Mouse (Mus musculus): ENCODE results near the gene Pygo2. TPM values are rescaled to one million over a fixed set of nuclear protein-coding genes. Genes with fewer than 3 reads are reported as not detected.

Gene Pygo2
- polyA plus RNA-seq, 1 experiment = 87.5 TPM

DNA sequence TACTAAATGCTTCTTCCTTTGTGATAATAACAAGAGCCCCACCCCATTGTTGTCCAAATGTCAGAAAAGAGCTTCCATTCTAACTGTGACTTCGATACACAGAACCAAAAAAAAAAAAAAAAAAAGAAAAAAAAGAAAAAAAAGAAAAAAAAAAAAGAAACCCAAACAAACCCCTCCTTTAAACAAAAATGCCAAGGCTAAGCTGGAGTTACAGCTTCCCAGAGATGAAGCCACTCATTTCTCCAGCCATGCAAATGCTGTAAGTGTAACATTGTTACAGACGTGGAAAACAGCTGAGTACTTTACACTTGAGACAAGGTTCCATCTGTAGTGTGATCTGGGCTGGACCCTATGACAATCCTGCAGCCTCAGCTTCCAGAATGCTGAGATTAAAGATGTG is 12.9 kb upstream of the Pygo2 start:
- no peak for TF ChIP-seq POLR2A (IDR thresholded peaks at IDR 0.05; ENCODE audit: low read depth, low read length)
- no peak for TF ChIP-seq CTCF (IDR thresholded peaks at IDR 0.05; ENCODE audit: extremely low read depth, insufficient read length, insufficient replicate concordance, low read depth, low read length)
- H3K4me1 ChIP-seq (ENCODE audit: control insufficient read depth, insufficient read depth, insufficient read length, low read length) = peaks cover 4% of the 10 kb centered on the region

DNA sequence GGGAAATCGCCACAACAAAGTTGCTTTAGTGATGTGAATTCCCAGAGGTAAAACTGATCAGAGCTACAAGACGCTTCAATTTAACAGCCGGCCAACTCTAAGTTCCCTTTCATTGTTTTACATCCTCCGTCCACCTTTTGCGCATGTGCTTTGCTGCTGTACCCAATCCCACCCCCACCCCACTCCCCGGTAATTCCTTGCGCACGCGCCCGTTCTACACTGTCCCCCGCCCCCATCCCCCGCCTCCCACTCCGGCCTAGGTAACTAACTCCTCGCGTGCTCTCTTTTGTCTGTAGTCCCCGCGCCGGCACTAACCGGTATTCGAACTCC is 12.2 kb upstream of the Pygo2 start:
- no peak for TF ChIP-seq CTCF (IDR thresholded peaks at IDR 0.05; ENCODE audit: extremely low read depth, insufficient read length, insufficient replicate concordance, low read depth, low read length)
- TF ChIP-seq POLR2A (IDR thresholded peaks at IDR 0.05; ENCODE audit: low read depth, low read length) = no peak
- peak overlapping the region; percentile 71 for H3K4me3 ChIP-seq (ENCODE audit: low read depth, low read length)
- peaks cover 4% of the 10 kb centered on the region for H3K4me1 ChIP-seq (ENCODE audit: control insufficient read depth, insufficient read depth, insufficient read length, low read length)
- WGBS = under 1% methylated on average over 20 of the region's 20 CpGs
- H3K27me3 ChIP-seq (ENCODE audit: control insufficient read depth, insufficient read depth, low read length) = no peaks in the 10 kb centered on the region
- H3K27ac ChIP-seq (ENCODE audit: insufficient read depth, low read depth, low read length) = no peak overlapping the region
- no peaks in the 10 kb centered on the region for H3K36me3 ChIP-seq (ENCODE audit: control insufficient read depth, insufficient read depth, low read length)

More for the DNA sequence above, 12.9 kb upstream of the Pygo2 start:
- H3K4me3 ChIP-seq (ENCODE audit: low read depth, low read length) = no peak overlapping the region
- no peak overlapping the region for H3K27ac ChIP-seq (ENCODE audit: insufficient read depth, low read depth, low read length)
- no peaks in the 10 kb centered on the region for H3K27me3 ChIP-seq (ENCODE audit: control insufficient read depth, insufficient read depth, low read length)
- H3K36me3 ChIP-seq (ENCODE audit: control insufficient read depth, insufficient read depth, low read length) = no peaks in the 10 kb centered on the region
- WGBS = 18% methylated on average over 2 of the region's 2 CpGs

DNA sequence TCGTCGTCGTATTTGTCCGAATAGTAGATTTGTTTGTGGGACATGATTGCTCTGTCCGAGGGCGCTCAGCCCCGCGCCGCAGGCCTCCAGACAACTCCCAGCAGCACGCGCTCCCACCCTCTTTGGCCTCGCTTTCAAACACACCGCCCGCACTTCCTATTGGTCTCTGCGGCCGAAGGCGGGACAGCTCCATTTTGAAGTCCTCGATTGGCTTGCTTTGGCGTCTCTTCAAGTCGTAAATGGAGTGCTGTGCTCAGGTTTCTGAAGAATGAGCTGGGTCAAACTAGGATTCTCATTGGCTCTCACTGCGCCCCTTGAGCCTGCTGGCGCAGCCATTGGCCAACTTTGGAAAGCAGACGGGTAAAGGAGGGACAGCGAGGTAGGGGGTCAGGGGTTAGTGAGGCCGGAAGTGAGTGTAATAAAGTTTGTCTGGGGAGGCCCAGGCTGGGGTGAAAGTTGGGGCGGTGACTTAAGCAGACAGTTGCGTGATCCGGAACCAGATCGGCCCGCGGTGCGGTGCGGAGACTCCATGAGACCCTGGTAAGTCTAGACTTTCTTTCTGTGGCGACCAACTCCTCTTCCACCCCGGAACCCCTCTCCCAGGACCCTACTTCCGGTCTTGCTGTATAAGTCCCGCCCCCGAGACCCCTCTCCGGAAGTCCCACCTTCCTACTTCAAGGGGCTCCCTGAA is 11.7 kb upstream of the Pygo2 start, which contains the start of the genes Cks1b and Shc1:
TSS of gene Cks1b (minus strand) at position 214 of the 691 bp plus-strand sequence.
TSS of gene Shc1 (plus strand) at position 274 of the 691 bp plus-strand sequence.
- H3K4me3 ChIP-seq (ENCODE audit: low read depth, low read length) = peak within 1 kb of the TSS; percentile 72
- no peaks in the 10 kb centered on the region for H3K27me3 ChIP-seq (ENCODE audit: control insufficient read depth, insufficient read depth, low read length)
- TF ChIP-seq CTCF (IDR thresholded peaks at IDR 0.05; ENCODE audit: extremely low read depth, insufficient read length, insufficient replicate concordance, low read depth, low read length) (no peak), POLR2A (IDR thresholded peaks at IDR 0.05; ENCODE audit: low read depth, low read length) (0 out of 2 replicates have a peak, but pooled peaks have one; percentile 29)
- H3K27ac ChIP-seq (ENCODE audit: insufficient read depth, low read depth, low read length) = peak within 1 kb of the TSS; percentile 92
- H3K36me3 ChIP-seq (ENCODE audit: control insufficient read depth, insufficient read depth, low read length) = peaks cover 2% of the 10 kb centered on the region; the same call in 1 of the 2 replicates
- 1% methylated on average over 39 of the region's 39 CpGs for WGBS
- peaks cover 4% of the 10 kb centered on the region for H3K4me1 ChIP-seq (ENCODE audit: control insufficient read depth, insufficient read depth, insufficient read length, low read length)

DNA sequence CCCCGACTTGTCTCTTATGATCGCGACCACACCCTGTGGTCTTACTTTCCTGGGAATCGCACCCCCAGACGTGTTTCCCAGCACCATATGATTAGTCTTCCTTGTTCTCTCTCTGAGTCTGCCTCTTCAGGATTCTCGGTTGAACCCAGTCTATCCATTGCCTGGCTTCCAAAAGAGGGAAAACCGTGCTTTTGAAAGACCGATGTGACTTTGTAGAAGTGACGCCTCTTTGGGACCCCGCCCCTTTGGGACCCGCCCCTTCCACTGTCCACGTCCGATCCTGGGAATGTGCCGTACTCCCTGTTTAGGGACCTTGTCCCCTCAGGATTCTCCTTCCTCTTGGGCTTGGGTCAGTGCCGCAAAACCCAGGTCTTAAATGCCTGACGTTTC is 11.2 kb upstream of the Pygo2 start:
- 0% methylated on average over 16 of the region's 16 CpGs for WGBS
- H3K36me3 ChIP-seq (ENCODE audit: control insufficient read depth, insufficient read depth, low read length) = peaks cover 8% of the 10 kb centered on the region
- H3K4me1 ChIP-seq (ENCODE audit: control insufficient read depth, insufficient read depth, insufficient read length, low read length) = peaks cover 4% of the 10 kb centered on the region
- H3K27me3 ChIP-seq (ENCODE audit: control insufficient read depth, insufficient read depth, low read length) = no peaks in the 10 kb centered on the region
- H3K27ac ChIP-seq (ENCODE audit: insufficient read depth, low read depth, low read length) = peak overlapping the region; percentile 92
- TF ChIP-seq POLR2A (IDR thresholded peaks at IDR 0.05; ENCODE audit: low read depth, low read length) = peak; percentile 26; the same call in 1 of the 2 replicates
- TF ChIP-seq CTCF (IDR thresholded peaks at IDR 0.05; ENCODE audit: extremely low read depth, insufficient read length, insufficient replicate concordance, low read depth, low read length) = no peak
- peak overlapping the region; percentile 72 for H3K4me3 ChIP-seq (ENCODE audit: low read depth, low read length)

DNA sequence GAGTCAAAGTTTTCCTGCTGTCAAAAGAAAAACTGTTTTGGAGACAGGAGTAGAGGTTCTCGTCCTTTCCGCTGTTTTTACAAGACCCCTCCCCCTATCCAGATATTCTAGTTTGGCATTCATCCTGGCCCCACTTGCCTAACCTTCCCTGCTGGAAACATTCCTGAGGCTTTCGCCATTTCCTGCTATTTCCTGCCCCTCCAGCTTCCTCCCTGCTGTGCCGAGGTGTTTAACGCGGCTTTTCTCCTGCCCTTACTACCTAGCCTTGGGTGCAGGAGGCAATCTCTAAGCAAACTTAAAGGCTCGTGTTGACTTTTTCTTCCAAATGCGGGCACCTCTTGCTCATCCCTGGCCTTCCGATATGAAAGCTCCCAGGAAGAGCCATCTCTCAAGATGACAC is 10.4 kb upstream of the Pygo2 start:
- peak overlapping the region; percentile 72 for H3K4me3 ChIP-seq (ENCODE audit: low read depth, low read length)
- TF ChIP-seq POLR2A (IDR thresholded peaks at IDR 0.05; ENCODE audit: low read depth, low read length) (no peak; the same call in 1 of the 2 replicates), CTCF (IDR thresholded peaks at IDR 0.05; ENCODE audit: extremely low read depth, insufficient read length, insufficient replicate concordance, low read depth, low read length) (no peak)
- H3K27me3 ChIP-seq (ENCODE audit: control insufficient read depth, insufficient read depth, low read length) = no peaks in the 10 kb centered on the region
- H3K36me3 ChIP-seq (ENCODE audit: control insufficient read depth, insufficient read depth, low read length) = peaks cover 13% of the 10 kb centered on the region
- 6% methylated on average over 9 of the region's 9 CpGs for WGBS
- peak overlapping the region; percentile 90 for H3K27ac ChIP-seq (ENCODE audit: insufficient read depth, low read depth, low read length)
- peaks cover 5% of the 10 kb centered on the region for H3K4me1 ChIP-seq (ENCODE audit: control insufficient read depth, insufficient read depth, insufficient read length, low read length)

DNA sequence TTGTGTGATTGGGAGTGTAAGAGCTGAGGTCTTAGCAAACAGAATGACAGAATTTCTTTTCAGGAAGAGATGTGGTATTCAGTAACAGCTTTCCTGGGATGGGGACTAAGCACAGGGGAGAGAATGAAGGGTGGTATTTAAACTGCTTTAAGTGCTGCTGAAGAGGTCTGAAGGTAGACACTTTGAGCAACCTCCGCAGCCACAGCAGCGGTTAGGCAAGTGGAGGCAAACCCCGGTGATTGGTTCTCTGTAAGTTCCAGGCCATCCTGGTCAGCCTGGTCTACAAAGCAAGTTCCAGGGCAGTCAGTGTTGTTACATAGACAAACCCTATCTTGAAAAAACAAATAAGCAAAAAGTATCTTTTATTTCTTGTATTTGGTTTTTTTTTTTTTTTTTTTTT is 10.0 kb upstream of the Pygo2 start:
- WGBS = 28% methylated on average over 3 of the region's 3 CpGs
- TF ChIP-seq CTCF (IDR thresholded peaks at IDR 0.05; ENCODE audit: extremely low read depth, insufficient read length, insufficient replicate concordance, low read depth, low read length) (no peak), POLR2A (IDR thresholded peaks at IDR 0.05; ENCODE audit: low read depth, low read length) (no peak)

DNA sequence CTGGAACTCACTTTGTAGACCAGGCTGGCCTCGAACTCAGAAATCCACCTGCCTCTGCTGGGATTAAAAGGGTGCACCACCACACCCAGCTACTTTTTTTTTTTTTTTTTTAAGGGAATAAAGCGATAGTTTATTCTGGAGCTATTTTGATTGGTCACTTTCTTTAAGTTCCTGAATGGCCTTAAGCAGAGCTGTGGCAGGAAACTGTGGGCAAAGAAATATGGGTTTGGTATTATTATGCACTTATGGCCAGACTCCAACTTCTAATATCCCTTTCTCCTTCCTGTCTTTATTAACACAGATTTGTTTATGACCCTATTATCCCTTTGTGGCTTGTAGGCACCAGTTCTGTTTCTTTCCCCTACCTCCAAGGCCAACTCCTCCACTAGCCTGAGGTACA is 9.6 kb upstream of the Pygo2 start:
- Histone ChIP-seq H3K4me3 (ENCODE audit: low read depth, low read length) (no peak overlapping the region), H3K4me1 (ENCODE audit: control insufficient read depth, insufficient read depth, insufficient read length, low read length) (peaks cover 7% of the 10 kb centered on the region), H3K27me3 (ENCODE audit: control insufficient read depth, insufficient read depth, low read length) (no peaks in the 10 kb centered on the region), H3K36me3 (ENCODE audit: control insufficient read depth, insufficient read depth, low read length) (peaks cover 20% of the 10 kb centered on the region), H3K27ac (ENCODE audit: insufficient read depth, low read depth, low read length) (peak overlapping the region; percentile 64)
- TF ChIP-seq POLR2A (IDR thresholded peaks at IDR 0.05; ENCODE audit: low read depth, low read length) = no peak
- no peak for TF ChIP-seq CTCF (IDR thresholded peaks at IDR 0.05; ENCODE audit: extremely low read depth, insufficient read length, insufficient replicate concordance, low read depth, low read length)
- 25% methylated on average over 2 of the region's 2 CpGs for WGBS

More for the DNA sequence above, 10.0 kb upstream of the Pygo2 start:
- peak overlapping the region; percentile 72 for H3K4me3 ChIP-seq (ENCODE audit: low read depth, low read length)
- H3K4me1 ChIP-seq (ENCODE audit: control insufficient read depth, insufficient read depth, insufficient read length, low read length) = peaks cover 7% of the 10 kb centered on the region
- no peaks in the 10 kb centered on the region for H3K27me3 ChIP-seq (ENCODE audit: control insufficient read depth, insufficient read depth, low read length)
- H3K36me3 ChIP-seq (ENCODE audit: control insufficient read depth, insufficient read depth, low read length) = peaks cover 17% of the 10 kb centered on the region
- peak overlapping the region; percentile 90 for H3K27ac ChIP-seq (ENCODE audit: insufficient read depth, low read depth, low read length)

Data from small intestine, adult 2 months (tissue).